Mouse (Mus musculus) duodenum, adult 2 months (tissue): ENCODE results near the gene Cic. TPM values are rescaled to one million over a fixed set of nuclear protein-coding genes. Genes with fewer than 3 reads are reported as not detected.

ENCODE experiments used
- polyA plus RNA-seq: library from polyadenylated mRNA; depleted of rRNA; stranded (reverse); fragments of >200 nt; gene quantifications from 2 replicates; pipeline ENCODE4 v1.2.3, GENCODE M21; 2012; ENCODE audit warnings: low replicate concordance; rRNA removed

Cic gene
- 54.5 and 62.2 TPM in 2 replicates for polyA plus RNA-seq

GRCm38 (mm10) chr7:25267301-25267750 is at the start of gene Cic:
Cic (plus strand) TSS chr7:25267704.

DNA sequence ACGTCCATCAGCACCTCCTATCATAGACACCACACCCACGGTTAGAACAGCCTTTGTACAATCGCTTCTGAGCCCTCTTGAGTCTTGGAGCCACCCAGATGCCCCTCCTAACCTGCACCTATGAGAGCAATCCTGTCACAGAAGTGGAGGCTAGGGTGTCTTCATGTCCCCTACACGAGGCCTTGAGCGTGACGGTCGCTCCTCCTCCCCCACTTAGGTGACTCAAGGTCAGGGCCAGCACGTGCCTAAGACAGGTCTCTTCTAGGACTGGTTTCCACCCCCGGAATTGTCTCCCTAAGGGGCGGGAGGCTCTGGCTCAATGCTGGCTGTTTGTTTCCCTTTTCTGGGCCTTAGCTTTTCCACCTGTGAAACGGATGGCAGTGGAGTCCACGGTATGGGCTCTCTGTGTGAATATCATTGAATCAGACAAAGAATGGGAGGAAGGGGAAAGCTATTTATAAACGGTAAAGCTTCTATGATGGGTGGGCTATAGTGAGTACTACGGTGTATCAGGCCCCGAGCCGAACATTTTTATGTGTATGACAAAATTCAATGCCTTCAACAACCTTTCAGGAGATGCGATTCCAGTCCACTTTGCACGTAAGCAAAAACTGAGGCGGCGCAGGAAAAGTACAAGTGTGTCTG is 46.9 kb upstream of the Cic start, which contains the start of gene Dedd2:
Dedd2 (minus strand) TSS at position 159 of the 645 bp plus-strand sequence.

DNA sequence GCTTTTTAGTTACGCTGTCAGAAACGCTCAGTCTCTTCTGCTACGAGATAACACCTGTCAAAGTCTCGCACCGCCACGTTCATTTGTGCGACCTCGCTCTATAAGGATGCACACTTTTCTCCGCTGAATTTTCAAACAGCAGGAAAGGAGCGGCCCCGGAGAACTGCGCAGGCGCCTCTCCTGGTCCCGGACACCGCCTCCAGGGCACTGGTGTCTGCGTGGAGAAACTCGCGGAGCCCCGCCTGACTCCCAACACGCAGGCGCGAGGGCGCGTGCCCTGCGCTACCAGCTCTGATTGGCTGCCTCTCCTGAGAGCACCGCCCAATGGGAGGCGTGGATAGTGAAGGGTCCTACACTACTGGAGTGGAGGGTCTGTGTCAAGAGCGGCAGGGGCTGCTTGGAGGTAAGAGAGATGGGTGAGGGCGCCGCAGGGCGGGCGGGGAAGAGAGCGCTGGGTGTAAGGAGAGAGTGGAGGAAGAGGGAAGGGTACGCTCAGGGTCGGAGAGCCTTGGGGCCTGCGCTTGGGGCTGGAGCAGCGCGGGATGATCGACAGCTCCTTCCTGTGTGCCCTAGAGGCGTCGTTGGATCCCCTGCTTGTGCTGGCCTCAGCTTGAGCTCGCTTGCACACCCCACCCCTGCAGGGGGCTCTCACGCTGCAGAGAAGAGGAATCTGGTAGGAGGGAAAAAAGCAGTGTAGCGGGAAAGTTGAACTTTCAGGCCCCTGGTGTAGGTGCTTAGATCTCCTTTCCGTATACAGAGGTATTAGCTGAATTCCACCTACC is 46.2 kb upstream of the Cic start, which contains the start of gene Zfp526:
Zfp526 (plus strand) TSS at position 324 of the 782 bp plus-strand sequence.

GRCm38 (mm10) chr7:25237249-25238014 is 30.1 kb upstream of the Cic start, which contains the start of gene Gsk3a:
Gsk3a (minus strand) TSS chr7:25237851.

GRCm38 (mm10) chr7:25250141-25250972 is 17.1 kb upstream of the Cic start, which contains the start of gene Erf:
Erf (minus strand) TSS chr7:25250761.

DNA sequence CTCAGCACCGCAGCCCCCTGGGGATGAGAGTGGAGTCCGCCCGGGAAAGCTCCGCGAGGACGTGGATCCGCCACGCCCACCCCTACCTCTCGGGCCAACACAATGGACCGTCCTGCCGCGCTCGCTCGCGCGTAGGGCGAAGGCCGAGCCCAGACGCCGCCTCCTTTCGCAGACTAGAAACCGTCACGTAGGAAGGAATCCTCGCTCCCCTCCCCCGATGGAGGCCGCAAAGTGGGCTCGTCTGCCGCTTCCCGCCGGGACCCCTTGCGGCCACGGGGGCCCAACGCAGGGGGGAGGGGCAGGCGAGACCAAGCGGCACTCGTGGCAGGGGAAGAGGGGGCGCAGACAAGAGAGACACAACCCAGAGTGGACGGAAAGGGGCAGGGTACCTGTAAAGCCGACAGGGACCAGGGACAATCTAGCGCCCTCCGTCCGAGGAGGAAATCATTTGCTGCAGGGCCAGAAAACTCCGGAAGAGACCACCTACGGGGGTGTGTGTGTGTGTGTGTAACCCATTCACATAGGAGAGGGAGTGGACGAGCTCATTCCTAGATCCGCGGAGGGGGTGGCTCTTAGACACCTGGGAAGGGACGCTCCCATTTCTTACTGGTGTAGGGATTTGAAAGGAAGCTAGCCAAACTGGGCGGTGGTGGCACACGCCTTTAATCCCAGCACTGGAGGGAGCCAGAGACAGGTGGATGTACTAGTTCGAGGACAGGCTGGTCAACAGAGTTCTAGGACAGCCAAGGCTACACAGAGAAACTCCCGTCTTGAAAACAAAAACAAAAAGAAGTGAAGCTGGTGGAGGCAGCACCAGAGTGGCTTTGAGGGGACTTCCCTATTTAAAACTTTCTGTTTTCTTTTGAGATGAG is 30.2 kb downstream of the Cic start, which contains the start of gene Pafah1b3:
Pafah1b3 (minus strand) TSS at position 533 of the 872 bp plus-strand sequence.

GRCm38 (mm10) chr7:25301063-25301462 is 33.6 kb downstream of the Cic start, which contains the start of gene Prr19:
Prr19 (plus strand) TSS chr7:25301411.

DNA sequence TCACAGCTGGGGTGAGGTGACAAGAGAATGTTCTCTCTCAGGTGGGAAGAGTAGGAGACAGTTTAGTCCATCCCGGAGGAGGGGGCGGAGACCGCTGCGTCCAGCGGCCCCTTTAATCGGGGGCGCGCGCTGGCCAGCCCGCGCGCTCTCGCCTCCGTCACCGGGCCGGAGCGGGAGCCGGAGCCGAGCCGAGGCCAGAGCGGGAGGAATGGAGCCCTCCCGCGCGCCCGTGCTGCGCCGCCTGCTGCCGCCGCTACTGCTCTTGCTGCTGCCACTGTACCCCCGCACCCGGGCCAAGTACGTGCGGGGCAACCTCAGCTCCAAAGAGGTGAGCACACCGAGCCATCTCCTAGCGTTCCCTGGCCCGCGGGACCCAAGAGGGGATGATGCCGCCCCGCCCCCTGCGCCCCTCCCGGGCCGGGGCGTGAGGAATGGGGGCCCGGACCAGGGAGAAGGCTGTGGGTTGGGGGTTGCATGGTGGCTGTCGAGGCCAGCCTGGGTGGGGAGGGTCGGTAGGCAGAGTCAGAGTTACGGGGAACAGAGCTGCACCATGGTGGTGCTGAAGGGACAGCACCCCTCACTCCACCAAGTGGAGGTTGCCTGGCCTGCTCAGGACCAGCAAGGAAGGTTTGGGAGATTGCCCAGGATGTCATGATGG is 38.6 kb downstream of the Cic start, which contains the start of gene Tmem145:
Tmem145 (plus strand) TSS at position 151 of the 658 bp plus-strand sequence.

GRCm38 (mm10) chr7:25316532-25317445 is 49.3 kb downstream of the Cic start, which contains the start of gene Megf8:
Megf8 (plus strand) TSS chr7:25317164.

Other genes starting within 250 kb of the Cic start
- 19.8 and 24.4 TPM in 2 replicates for gene Grik5, start 195.4 kb upstream of the Cic start, polyA plus RNA-seq
- 34.5 and 39.7 TPM in 2 replicates for gene Zfp574, start 195.1 kb upstream of the Cic start, polyA plus RNA-seq
- 1.8 and 3.3 TPM in 2 replicates for gene Pou2f2, start 88.0 kb upstream of the Cic start, polyA plus RNA-seq
- gene Dedd2, start 47.1 kb upstream of the Cic start, polyA plus RNA-seq = 45.9 and 104 TPM in 2 replicates
- 6.1 and 7.0 TPM in 2 replicates for gene Zfp526, start 46.3 kb upstream of the Cic start, polyA plus RNA-seq
- 141 and 179 TPM in 2 replicates for gene Gsk3a, start 29.9 kb upstream of the Cic start, polyA plus RNA-seq
- gene Erf, start 16.9 kb upstream of the Cic start, polyA plus RNA-seq = 40.7 and 44.2 TPM in 2 replicates
- gene Pafah1b3, start 30.3 kb downstream of the Cic start, polyA plus RNA-seq = 86.5 and 148 TPM in 2 replicates
- 0.07 TPM in 1 of 2 replicates, not detected in the other for gene Prr19, start 33.7 kb downstream of the Cic start, polyA plus RNA-seq
- 0.64 and 1.5 TPM in 2 replicates for gene Tmem145, start 38.4 kb downstream of the Cic start, polyA plus RNA-seq
- 21.0 and 22.1 TPM in 2 replicates for gene Megf8, start 49.5 kb downstream of the Cic start, polyA plus RNA-seq
- gene Cnfn, start 102.0 kb downstream of the Cic start, polyA plus RNA-seq = 1.1 TPM in 1 of 2 replicates, not detected in the other
- 65.3 and 226 TPM in 2 replicates for gene Lipe, start 131.0 kb downstream of the Cic start, polyA plus RNA-seq
- gene Cxcl17, start 145.2 kb downstream of the Cic start, polyA plus RNA-seq = 1.9 TPM in 1 of 2 replicates, not detected in the other
- 97.6 and 182 TPM in 2 replicates for gene Ceacam1, start 209.9 kb downstream of the Cic start, polyA plus RNA-seq